Mouse (Mus musculus): ENCODE results near the gene Gm36028. TPM values are rescaled to one million over a fixed set of nuclear protein-coding genes. Genes with fewer than 3 reads are reported as not detected.

Gm36028 gene
- polyA plus RNA-seq, 1 experiment, result not detected

DNA sequence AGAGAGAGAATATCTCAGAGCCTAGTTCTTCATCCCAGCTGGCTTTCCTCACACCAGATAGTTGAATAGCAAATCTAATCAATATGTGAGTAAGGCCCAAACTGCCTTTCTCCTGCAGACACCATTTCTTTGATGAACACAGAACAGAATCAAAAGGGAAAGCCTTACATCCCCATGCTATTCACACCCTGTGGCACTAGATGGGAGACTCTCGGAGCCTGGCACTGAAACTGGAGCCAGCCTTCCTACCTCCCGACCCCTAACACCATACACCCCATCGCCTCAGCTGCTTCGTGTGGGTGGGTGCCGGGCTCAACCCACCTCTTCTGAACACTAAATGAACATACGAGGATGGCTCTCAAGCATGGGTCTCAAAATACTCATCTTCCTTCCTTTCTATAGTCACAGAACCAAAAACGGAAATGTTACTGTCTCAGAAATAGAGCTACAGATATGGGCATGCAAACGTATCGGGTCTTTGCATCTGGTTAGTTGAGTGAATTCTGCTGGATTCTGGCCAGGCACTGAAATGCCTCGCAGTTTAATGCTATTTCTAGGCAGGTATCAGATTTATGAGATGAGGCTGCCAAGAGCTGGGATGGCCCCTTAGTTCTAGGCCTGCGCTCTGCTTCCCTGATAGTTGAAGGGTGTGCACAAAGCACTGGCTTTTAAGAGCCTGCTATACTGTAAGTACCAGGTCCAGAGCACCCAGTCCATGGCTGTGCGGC lies 36.0 kb downstream of the Gm36028 start:
- H3K4me3 ChIP-seq (ENCODE audit: low read depth, low read length), result no peak overlapping the region
- H3K27me3 ChIP-seq (ENCODE audit: control insufficient read depth, insufficient read depth, low read length, poor library complexity, severe bottlenecking), result no peaks in the 10 kb centered on the region
- peaks cover 14% of the 10 kb centered on the region; the same call in 1 of the 2 replicates for H3K36me3 ChIP-seq (ENCODE audit: control insufficient read depth, insufficient read depth, low read length, poor library complexity, severe bottlenecking)
- no peak overlapping the region for H3K9ac ChIP-seq (ENCODE audit: low read depth, poor library complexity, severe bottlenecking)
- H3K9me3 ChIP-seq (replicated peaks; ENCODE audit: control insufficient read depth, insufficient read depth, low read length, poor library complexity, severe bottlenecking), result no peaks in the 10 kb centered on the region
- H3K27ac ChIP-seq (ENCODE audit: insufficient read depth, low read length), result no peak overlapping the region
- H3K4me1 ChIP-seq (ENCODE audit: control insufficient read depth, insufficient read depth, low read length), result no peaks in the 10 kb centered on the region
- TF ChIP-seq CTCF (IDR thresholded peaks at IDR 0.05; ENCODE audit: low read depth, low read length), result no peak
- TF ChIP-seq EP300 (IDR thresholded peaks at IDR 0.05; ENCODE audit: insufficient read depth, low read depth, low read length), result no peak
- no peak for TF ChIP-seq POLR2A (IDR thresholded peaks at IDR 0.05; ENCODE audit: insufficient read depth, low read length)

DNA sequence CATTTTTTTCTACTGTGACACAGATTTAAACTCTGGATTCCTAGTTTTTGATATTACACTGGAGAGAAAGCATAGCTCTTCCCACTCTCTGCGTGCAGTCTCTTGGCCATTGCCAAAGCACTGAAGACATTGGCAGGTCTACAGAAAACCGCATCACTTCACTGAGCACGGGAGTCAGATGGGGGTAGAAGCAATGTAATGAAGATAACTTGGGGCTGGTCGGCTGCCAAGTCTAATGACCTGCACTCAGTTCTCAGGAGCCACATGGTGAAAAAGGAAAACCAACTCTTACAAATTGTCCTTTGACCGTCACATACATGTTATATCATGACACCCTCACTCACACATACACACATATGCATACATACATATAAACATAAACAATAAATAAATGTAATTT lies 37.0 kb downstream of the Gm36028 start:
- Histone ChIP-seq H3K4me3 (ENCODE audit: low read depth, low read length) (no peak overlapping the region), H3K9ac (ENCODE audit: low read depth, poor library complexity, severe bottlenecking) (no peak overlapping the region), H3K9me3 (replicated peaks; ENCODE audit: control insufficient read depth, insufficient read depth, low read length, poor library complexity, severe bottlenecking) (no peaks in the 10 kb centered on the region), H3K36me3 (ENCODE audit: control insufficient read depth, insufficient read depth, low read length, poor library complexity, severe bottlenecking) (peaks cover 9% of the 10 kb centered on the region; the same call in 1 of the 2 replicates), H3K27me3 (ENCODE audit: control insufficient read depth, insufficient read depth, low read length, poor library complexity, severe bottlenecking) (no peaks in the 10 kb centered on the region), H3K27ac (ENCODE audit: insufficient read depth, low read length) (no peak overlapping the region), H3K4me1 (ENCODE audit: control insufficient read depth, insufficient read depth, low read length) (no peaks in the 10 kb centered on the region)
- TF ChIP-seq CTCF (IDR thresholded peaks at IDR 0.05; ENCODE audit: low read depth, low read length) (no peak), EP300 (IDR thresholded peaks at IDR 0.05; ENCODE audit: insufficient read depth, low read depth, low read length) (no peak), POLR2A (IDR thresholded peaks at IDR 0.05; ENCODE audit: insufficient read depth, low read length) (no peak)

DNA sequence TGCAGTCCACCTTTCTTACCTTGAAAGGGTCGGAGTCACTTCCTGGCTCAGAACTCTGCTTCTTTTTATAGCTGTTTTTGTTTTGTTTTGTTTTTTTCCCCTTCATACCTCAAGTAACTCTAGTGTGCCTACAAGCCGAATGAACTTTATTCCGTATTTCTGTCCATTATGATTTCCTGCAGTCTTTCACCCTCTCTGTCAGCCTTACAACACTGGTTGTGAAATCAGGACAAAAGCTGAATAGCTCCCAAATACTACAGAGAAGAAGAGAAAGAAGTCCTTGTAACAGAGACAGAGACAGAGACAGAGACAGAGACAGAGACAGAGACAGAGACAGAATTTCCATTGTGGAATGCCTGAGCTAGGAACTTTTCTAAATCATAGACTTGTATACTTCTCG lies 43.0 kb downstream of the Gm36028 start:
- H3K4me3 ChIP-seq (ENCODE audit: low read depth, low read length), result no peak overlapping the region
- H3K27me3 ChIP-seq (ENCODE audit: control insufficient read depth, insufficient read depth, low read length, poor library complexity, severe bottlenecking), result no peaks in the 10 kb centered on the region
- H3K4me1 ChIP-seq (ENCODE audit: control insufficient read depth, insufficient read depth, low read length), result no peaks in the 10 kb centered on the region
- H3K9me3 ChIP-seq (replicated peaks; ENCODE audit: control insufficient read depth, insufficient read depth, low read length, poor library complexity, severe bottlenecking), result no peaks in the 10 kb centered on the region
- H3K27ac ChIP-seq (ENCODE audit: insufficient read depth, low read length), result no peak overlapping the region
- H3K9ac ChIP-seq (ENCODE audit: low read depth, poor library complexity, severe bottlenecking), result no peak overlapping the region
- peaks cover 5% of the 10 kb centered on the region for H3K36me3 ChIP-seq (ENCODE audit: control insufficient read depth, insufficient read depth, low read length, poor library complexity, severe bottlenecking)
- no peak for TF ChIP-seq CTCF (IDR thresholded peaks at IDR 0.05; ENCODE audit: low read depth, low read length)

GRCm38 (mm10) chr16:37814383-37814971 lies 46.5 kb downstream of the Gm36028 start:
- no peak for TF ChIP-seq EP300 (IDR thresholded peaks at IDR 0.05; ENCODE audit: insufficient read depth, low read depth, low read length)
- TF ChIP-seq POLR2A (IDR thresholded peaks at IDR 0.05; ENCODE audit: insufficient read depth, low read length), result no peak
- peak; percentile 24 for TF ChIP-seq CTCF (IDR thresholded peaks at IDR 0.05; ENCODE audit: low read depth, low read length)
- no peaks in the 10 kb centered on the region; the same call in 1 of the 2 replicates for H3K36me3 ChIP-seq (ENCODE audit: control insufficient read depth, insufficient read depth, low read length, poor library complexity, severe bottlenecking)

GRCm38 (mm10) chr16:37813691-37814382 lies 47.1 kb downstream of the Gm36028 start:
- H3K27ac ChIP-seq (ENCODE audit: insufficient read depth, low read length), result no peak overlapping the region
- no peaks in the 10 kb centered on the region; the same call in 1 of the 2 replicates for H3K36me3 ChIP-seq (ENCODE audit: control insufficient read depth, insufficient read depth, low read length, poor library complexity, severe bottlenecking)
- no peak for TF ChIP-seq CTCF (IDR thresholded peaks at IDR 0.05; ENCODE audit: low read depth, low read length)
- TF ChIP-seq EP300 (IDR thresholded peaks at IDR 0.05; ENCODE audit: insufficient read depth, low read depth, low read length), result no peak
- no peak for TF ChIP-seq POLR2A (IDR thresholded peaks at IDR 0.05; ENCODE audit: insufficient read depth, low read length)
- no peak overlapping the region for H3K4me3 ChIP-seq (ENCODE audit: low read depth, low read length)
- no peaks in the 10 kb centered on the region for H3K27me3 ChIP-seq (ENCODE audit: control insufficient read depth, insufficient read depth, low read length, poor library complexity, severe bottlenecking)
- H3K4me1 ChIP-seq (ENCODE audit: control insufficient read depth, insufficient read depth, low read length), result peaks cover 4% of the 10 kb centered on the region
- H3K9me3 ChIP-seq (replicated peaks; ENCODE audit: control insufficient read depth, insufficient read depth, low read length, poor library complexity, severe bottlenecking), result no peaks in the 10 kb centered on the region
- no peak overlapping the region for H3K9ac ChIP-seq (ENCODE audit: low read depth, poor library complexity, severe bottlenecking)

More at GRCm38 (mm10) chr16:37814383-37814971, 46.5 kb downstream of the Gm36028 start:
- no peaks in the 10 kb centered on the region for H3K27me3 ChIP-seq (ENCODE audit: control insufficient read depth, insufficient read depth, low read length, poor library complexity, severe bottlenecking)
- H3K4me3 ChIP-seq (ENCODE audit: low read depth, low read length), result no peak overlapping the region
- H3K4me1 ChIP-seq (ENCODE audit: control insufficient read depth, insufficient read depth, low read length), result peaks cover 1% of the 10 kb centered on the region
- no peaks in the 10 kb centered on the region for H3K9me3 ChIP-seq (replicated peaks; ENCODE audit: control insufficient read depth, insufficient read depth, low read length, poor library complexity, severe bottlenecking)
- no peak overlapping the region for H3K9ac ChIP-seq (ENCODE audit: low read depth, poor library complexity, severe bottlenecking)
- H3K27ac ChIP-seq (ENCODE audit: insufficient read depth, low read length), result no peak overlapping the region

DNA sequence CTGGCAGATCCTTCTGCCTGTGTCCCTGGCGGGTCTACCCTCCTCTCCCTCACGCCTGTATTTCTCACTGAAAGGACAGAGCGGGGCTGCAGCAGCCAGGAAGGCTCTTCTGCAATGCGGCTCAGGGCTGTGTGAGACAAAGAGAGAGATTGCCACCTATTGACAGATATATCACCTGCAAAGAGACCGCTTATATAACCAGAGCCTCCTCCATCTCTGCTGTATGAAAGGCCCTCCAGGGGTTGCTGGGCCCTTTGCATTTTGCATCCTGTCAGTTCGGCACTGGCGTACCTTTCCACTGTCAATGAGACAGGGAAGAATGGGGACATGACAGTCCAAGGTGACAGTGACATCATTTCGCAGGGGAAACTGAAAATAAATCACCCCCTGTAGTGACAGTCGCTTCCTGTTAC lies 48.5 kb downstream of the Gm36028 start:
- no peak overlapping the region for H3K4me3 ChIP-seq (ENCODE audit: low read depth, low read length)
- TF ChIP-seq CTCF (IDR thresholded peaks at IDR 0.05; ENCODE audit: low read depth, low read length) (no peak), POLR2A (IDR thresholded peaks at IDR 0.05; ENCODE audit: insufficient read depth, low read length) (no peak)
- no peaks in the 10 kb centered on the region; the same call in 1 of the 2 replicates for H3K36me3 ChIP-seq (ENCODE audit: control insufficient read depth, insufficient read depth, low read length, poor library complexity, severe bottlenecking)
- no peak overlapping the region for H3K9ac ChIP-seq (ENCODE audit: low read depth, poor library complexity, severe bottlenecking)
- H3K4me1 ChIP-seq (ENCODE audit: control insufficient read depth, insufficient read depth, low read length), result peaks cover 4% of the 10 kb centered on the region
- no peaks in the 10 kb centered on the region for H3K27me3 ChIP-seq (ENCODE audit: control insufficient read depth, insufficient read depth, low read length, poor library complexity, severe bottlenecking)
- no peak overlapping the region for H3K27ac ChIP-seq (ENCODE audit: insufficient read depth, low read length)
- no peaks in the 10 kb centered on the region for H3K9me3 ChIP-seq (replicated peaks; ENCODE audit: control insufficient read depth, insufficient read depth, low read length, poor library complexity, severe bottlenecking)

Measured in ES-Bruce4 (cell line).